Mouse (Mus musculus) megakaryocyte, embryonic 14.5 days (primary cell): ENCODE measurements at regions not wholly inside any gene's neighbourhood (a gene's known extent, or its start where the extent isn't known, plus 50 kb on each side); places are given as distances from the start of the nearest gene placed in this dataset.

Experiments used
- FLI1 ChIP-seq: IDR thresholded peaks from 2 replicates; pipeline ENCODE4 v1.6.1; 2012; ENCODE audit warnings: low read length, inconsistent platforms, mixed read lengths
- GATA1 ChIP-seq: IDR thresholded peaks from 3 replicates; pipeline ENCODE4 v1.6.1; 2012; ENCODE audit warnings: mixed read lengths, low read length, inconsistent platforms, borderline replicate concordance

DNA sequence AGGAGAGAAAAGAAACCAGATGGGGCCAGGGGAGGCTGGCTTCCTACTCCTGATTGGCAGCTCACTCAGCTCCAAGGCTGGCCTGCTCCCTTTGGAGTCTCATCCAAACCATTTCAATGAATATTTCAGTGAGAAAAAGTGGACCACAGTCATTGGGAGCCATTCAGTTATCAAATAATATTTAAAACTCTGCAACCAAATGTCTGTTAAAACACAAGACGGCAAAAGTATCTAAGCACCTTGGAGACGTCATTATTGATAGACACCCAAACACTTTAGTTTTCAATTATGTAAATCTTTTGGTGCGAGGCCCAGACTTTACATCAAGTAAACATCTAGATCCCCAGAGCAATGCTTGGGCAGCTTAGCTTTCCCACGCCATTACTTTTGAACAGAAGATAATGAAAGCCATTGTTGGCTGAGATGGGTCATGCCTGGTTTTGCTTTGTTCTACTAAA is 268.1 kb upstream of the Dcn start:
- TF ChIP-seq GATA1 (no peak), FLI1 (no peak)
